Mouse (Mus musculus) erythroblast, embryonic 14.5 days (primary cell): ENCODE data around the gene Hyal3.

ENCODE experiments used
- GATA1 ChIP-seq: IDR thresholded peaks from 2 replicates; pipeline ENCODE4 v1.6.1; 2012; ENCODE audit warnings: low read length, inconsistent platforms, mixed read lengths
- TAL1 ChIP-seq: IDR thresholded peaks from 3 replicates; pipeline ENCODE4 v1.6.1; 2012; ENCODE audit warnings: low read length, inconsistent platforms, mixed read lengths

- no peak for TF ChIP-seq TAL1
- no peak for TF ChIP-seq GATA1
Observed at GRCm38 (mm10) chr9:107538231-107538630, 42.4 kb upstream of the Hyal3 start.
